Mouse (Mus musculus) ES-E14 (cell line): ENCODE measurements around the gene Sik3.

Experiments used
- ZC3H11A ChIP-seq: IDR thresholded peaks from 2 replicates; pipeline ENCODE4 v1.6.1; 2012; ENCODE audit warnings: low read depth, mild to moderate bottlenecking, inconsistent platforms, low read length, borderline replicate concordance
- ZNF384 ChIP-seq: IDR thresholded peaks from 2 replicates; pipeline ENCODE4 v1.6.1; 2012; ENCODE audit warnings: low read depth, low read length, inconsistent platforms

GRCm38 (mm10) chr9:46073443-46073842 lies 60.8 kb downstream of the Sik3 start:
- TF ChIP-seq ZNF384 (no peak), ZC3H11A (no peak)
